Mouse (Mus musculus) c-Kit-positive CD71-positive TER-119-negative erythroid progenitor cells, embryonic 14.5 days (primary cell): ENCODE measurements around the gene Tmem106a.
"Not testable (repeated sequence)": the region's sequence is repeated elsewhere in the genome, so short reads cannot be mapped to it uniquely, and the experiment has no call there.

ENCODE experiments used
- DNase-seq: peaks from one replicate; pipeline ENCODE4 v3.0.0-alpha.2; 2013; ENCODE audit warnings: low read depth

The Tmem106a gene

DNA sequence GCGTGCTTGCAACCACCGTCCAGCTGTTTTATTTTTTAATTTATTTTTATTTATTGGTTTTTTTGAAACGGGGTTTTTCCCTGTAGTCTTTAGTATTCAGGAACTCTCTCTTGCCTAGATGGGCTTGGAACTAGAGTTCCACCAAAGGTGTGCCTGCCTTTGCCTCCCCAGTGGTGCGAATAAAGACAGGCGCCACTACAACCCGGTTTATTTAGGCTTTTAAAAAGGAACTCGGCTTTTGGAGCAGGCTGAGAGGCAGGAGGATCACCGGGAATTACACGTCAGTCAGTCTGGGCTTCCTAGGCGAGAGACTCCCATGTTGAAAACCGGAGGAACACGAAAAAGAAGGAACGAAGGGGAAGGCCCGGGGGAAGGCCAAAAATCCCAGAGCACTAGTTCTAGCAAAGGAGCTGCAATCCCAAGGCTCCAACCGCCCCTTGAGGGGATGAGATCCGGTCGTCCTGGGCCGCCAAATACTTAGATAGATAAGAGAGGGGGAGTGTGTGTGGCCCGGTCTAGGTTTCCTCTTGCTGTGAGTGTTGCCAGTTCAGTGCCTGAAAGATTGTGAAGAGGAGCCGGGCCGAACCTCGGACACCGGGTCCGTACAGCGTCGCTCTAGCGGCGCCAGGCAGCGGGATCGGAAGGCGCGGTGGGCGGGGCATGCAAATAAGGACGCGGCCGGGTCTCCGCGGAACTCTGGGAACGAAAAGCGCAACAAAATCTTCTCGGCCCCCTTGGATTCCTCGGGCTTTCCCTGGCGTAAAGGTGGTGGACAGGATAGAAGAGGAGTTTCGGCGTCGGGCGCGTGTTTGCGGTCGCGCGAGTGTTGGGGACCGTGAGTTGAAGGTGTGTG lies 59.0 kb downstream of the Tmem106a start:
- not testable (repeated sequence) for DNase-seq
